Mouse (Mus musculus) spleen, adult 2 months (tissue): ENCODE measurements around the gene Nup205. TPM values are rescaled to one million over a fixed set of nuclear protein-coding genes. Genes with fewer than 3 reads are reported as not detected.

ENCODE experiments used
- DNase-seq, 2 experiments: peaks; one replicate each; pipeline versions ENCODE4 v3.0.0 to v3.0.0-alpha.2; 2012 to 2021; ENCODE audit warnings: low spot score in 2 of 2, low read depth in 1 of 2
- H3K27ac ChIP-seq: fragments of 200-500 bp; 2 replicates; pipeline ENCODE4 v1.5.1; 2012; ENCODE audit warnings: low read length, inconsistent platforms; ENCODE audit not compliant: insufficient read depth
- H3K27me3 ChIP-seq: fragments of 200-500 bp; 2 replicates; pipeline ENCODE4 v1.6.1; 2012; ENCODE audit warnings: mild to moderate bottlenecking, moderate library complexity, low read length, inconsistent platforms; ENCODE audit not compliant: control insufficient read depth, insufficient read depth
- H3K36me3 ChIP-seq: fragments of 200-500 bp; 2 replicates; pipeline ENCODE4 v1.6.1; 2012; ENCODE audit warnings: mild to moderate bottlenecking, low read length, inconsistent platforms; ENCODE audit not compliant: control insufficient read depth, insufficient read depth
- H3K4me1 ChIP-seq: fragments of 200-500 bp; 2 replicates; pipeline ENCODE4 v1.6.1; 2011; ENCODE audit warnings: inconsistent platforms; ENCODE audit not compliant: control insufficient read depth, insufficient read depth, insufficient read length
- H3K4me3 ChIP-seq: fragments of 200-500 bp; 2 replicates; pipeline ENCODE4 v1.5.1; 2011; ENCODE audit warnings: mild to moderate bottlenecking, inconsistent platforms; ENCODE audit not compliant: insufficient read depth, insufficient read length; ENCODE audit errors: extremely low read depth
- CTCF ChIP-seq: fragments of 200-500 bp; IDR thresholded peaks from 2 replicates; pipeline ENCODE4 v1.5.1; 2011; ENCODE audit warnings: mild to moderate bottlenecking, inconsistent platforms; ENCODE audit not compliant: insufficient read depth, insufficient read length, insufficient replicate concordance; ENCODE audit errors: extremely low read depth
- POLR2A ChIP-seq: fragments of 200-500 bp; IDR thresholded peaks from 2 replicates; pipeline ENCODE4 v1.6.1; 2011; ENCODE audit warnings: low read depth, low read length, inconsistent platforms
- WGBS: fragments of 180-500 bp; shearing (Covaris S2); methylation state at CpG from one replicate; pipeline ENCODE4 v1.1.7; 2018; 5-methylcytosine and 5-hydroxymethylcytosine counted together
- polyA plus RNA-seq: library from polyadenylated mRNA; depleted of rRNA; stranded (reverse); fragments of >200 nt; gene quantifications from 2 replicates; pipeline ENCODE4 v1.2.3, GENCODE M21; 2012

The Nup205 gene
- polyA plus RNA-seq, 1 experiment, result 11.8 TPM

DNA sequence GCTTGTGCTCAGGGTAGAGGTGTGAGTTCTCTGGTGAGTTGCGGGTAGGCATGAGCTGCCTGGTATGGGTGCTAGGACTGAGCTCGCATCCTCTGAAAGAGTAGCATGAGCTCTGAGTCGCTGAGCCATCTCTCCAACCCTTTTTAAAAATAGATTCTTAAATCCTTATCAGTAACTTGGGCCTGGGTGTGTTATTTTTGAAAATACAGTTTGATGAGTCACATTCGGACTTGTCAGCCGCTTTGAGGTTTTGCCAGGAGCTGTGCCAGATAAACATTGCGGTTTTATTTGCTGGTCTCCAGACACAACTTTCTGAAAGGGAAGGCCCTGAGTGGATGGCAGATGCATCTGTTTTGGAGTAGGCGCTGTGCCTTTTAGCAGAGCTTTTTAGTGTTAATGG is 79.5 kb downstream of the Nup205 start:
- Histone ChIP-seq H3K27ac (no peak overlapping the region), H3K4me3 (no peak overlapping the region), H3K4me1 (peaks cover 13% of the 10 kb centered on the region), H3K36me3 (peaks cover 5% of the 10 kb centered on the region), H3K27me3 (no peaks in the 10 kb centered on the region)
- 29% methylated on average over 7 of the region's 7 CpGs for WGBS
- TF ChIP-seq CTCF (no peak), POLR2A (no peak)
- no peak for DNase-seq

DNA sequence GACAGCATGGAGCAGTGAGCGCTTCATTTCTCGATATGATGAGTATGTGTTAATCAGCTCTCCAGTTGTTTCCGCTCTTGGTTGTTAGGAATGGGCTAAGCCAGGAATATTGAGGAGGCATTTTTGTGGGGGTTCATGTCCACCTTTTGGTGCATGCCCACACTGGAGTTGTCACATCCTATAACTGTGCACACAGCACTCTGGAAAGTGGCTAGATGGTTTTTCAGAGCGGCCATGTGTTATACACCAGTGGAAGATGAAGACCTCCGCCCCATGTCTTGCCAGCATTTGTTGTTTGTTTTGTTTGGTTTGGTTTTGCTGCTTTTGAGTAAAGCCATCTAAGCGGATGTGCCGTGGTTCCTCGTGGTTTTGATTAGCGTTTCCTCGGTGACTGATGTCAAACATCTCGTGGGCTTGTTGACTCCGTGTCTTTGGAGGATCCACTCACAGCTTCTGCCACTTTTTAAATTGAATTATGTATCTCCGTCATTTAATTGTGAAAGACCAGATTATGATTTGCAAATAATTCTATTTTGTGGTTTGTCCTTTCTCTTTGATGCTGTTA is 80.5 kb downstream of the Nup205 start:
- no peak overlapping the region for H3K27ac ChIP-seq
- H3K4me3 ChIP-seq, result no peak overlapping the region
- H3K36me3 ChIP-seq, result peaks cover 7% of the 10 kb centered on the region
- no peaks in the 10 kb centered on the region for H3K27me3 ChIP-seq
- peaks cover 13% of the 10 kb centered on the region for H3K4me1 ChIP-seq
- TF ChIP-seq CTCF (no peak), POLR2A (no peak)
- peak in 1 of 2 experiments; percentile 23 for DNase-seq
- 63% methylated on average over 13 of the region's 13 CpGs for WGBS

DNA sequence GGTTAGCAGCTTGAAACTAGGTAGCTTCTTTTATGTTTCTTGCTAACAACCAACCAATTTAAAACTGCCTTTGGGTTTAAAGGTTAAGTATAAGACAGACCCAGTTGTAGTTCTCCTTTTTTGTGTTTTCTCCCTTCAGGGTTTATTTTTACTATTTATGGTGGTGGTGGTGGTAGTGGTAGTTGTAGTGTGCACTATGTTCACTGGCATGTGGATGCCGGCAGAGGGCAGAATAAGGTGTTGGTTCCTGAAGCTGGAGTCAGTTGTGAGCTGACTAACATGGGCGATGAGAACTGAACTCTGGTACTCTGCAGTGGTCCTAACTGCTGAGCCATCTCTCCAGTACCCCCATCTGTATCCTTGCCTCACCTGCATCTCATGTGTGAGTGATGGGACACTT is 81.7 kb downstream of the Nup205 start:
- no peak for DNase-seq
- H3K27ac ChIP-seq, result no peak overlapping the region
- 82% methylated on average over 2 of the region's 2 CpGs for WGBS
- H3K27me3 ChIP-seq, result no peaks in the 10 kb centered on the region
- H3K4me3 ChIP-seq, result no peak overlapping the region
- H3K36me3 ChIP-seq, result peaks cover 8% of the 10 kb centered on the region
- TF ChIP-seq CTCF (no peak), POLR2A (no peak)
- H3K4me1 ChIP-seq, result peaks cover 13% of the 10 kb centered on the region

DNA sequence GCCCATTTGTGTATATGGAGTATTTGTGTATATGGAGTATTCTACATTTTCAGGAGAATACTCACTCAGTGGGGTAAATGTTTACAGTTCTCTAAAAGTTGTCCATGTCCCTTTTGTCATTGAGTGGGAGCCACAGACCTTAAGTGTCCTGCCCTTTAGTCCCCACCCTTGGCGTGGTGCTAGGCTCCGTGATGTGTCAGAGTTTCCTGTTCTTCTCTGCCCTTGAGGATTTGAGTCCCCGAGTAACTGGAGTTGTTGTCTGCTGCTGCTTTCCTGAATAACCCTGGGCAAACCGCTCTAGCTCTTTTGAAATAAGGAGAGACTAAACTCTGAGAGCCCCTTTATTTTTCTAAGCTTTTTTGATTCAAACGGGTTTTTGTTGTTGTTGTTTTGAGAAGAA is 82.3 kb downstream of the Nup205 start:
- no peak overlapping the region for H3K4me3 ChIP-seq
- 76% methylated on average over 5 of the region's 5 CpGs for WGBS
- DNase-seq, result no peak
- H3K36me3 ChIP-seq, result peaks cover 8% of the 10 kb centered on the region
- no peaks in the 10 kb centered on the region for H3K27me3 ChIP-seq
- peaks cover 8% of the 10 kb centered on the region for H3K4me1 ChIP-seq
- TF ChIP-seq CTCF, result no peak
- no peak for TF ChIP-seq POLR2A
- no peak overlapping the region for H3K27ac ChIP-seq

DNA sequence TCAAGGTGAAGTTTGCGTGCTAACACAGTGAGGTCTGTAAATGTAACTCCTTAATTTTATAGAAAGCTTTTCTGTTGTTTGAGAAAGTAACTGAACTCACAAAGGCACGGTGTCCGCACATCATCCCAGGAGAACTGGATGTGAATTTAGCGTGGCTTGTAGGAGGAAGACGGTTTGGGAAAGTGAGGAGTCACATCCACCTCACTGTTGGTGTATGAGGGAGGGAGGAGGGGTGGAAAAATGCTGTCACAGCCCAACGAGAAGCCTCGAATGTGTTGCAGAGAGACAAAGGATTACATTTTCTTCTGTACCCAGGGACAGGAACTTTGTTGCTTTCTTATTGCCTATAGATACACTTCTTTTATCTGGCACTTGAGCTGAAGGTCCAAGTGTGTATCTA is 83.3 kb downstream of the Nup205 start:
- H3K27ac ChIP-seq, result no peak overlapping the region
- 90% methylated on average over 7 of the region's 7 CpGs for WGBS
- no peak overlapping the region for H3K4me3 ChIP-seq
- no peak for DNase-seq
- peaks cover 8% of the 10 kb centered on the region for H3K36me3 ChIP-seq
- H3K4me1 ChIP-seq, result peaks cover 5% of the 10 kb centered on the region; the same call in 1 of the 2 replicates
- no peaks in the 10 kb centered on the region for H3K27me3 ChIP-seq
- no peak for TF ChIP-seq CTCF
- no peak for TF ChIP-seq POLR2A

DNA sequence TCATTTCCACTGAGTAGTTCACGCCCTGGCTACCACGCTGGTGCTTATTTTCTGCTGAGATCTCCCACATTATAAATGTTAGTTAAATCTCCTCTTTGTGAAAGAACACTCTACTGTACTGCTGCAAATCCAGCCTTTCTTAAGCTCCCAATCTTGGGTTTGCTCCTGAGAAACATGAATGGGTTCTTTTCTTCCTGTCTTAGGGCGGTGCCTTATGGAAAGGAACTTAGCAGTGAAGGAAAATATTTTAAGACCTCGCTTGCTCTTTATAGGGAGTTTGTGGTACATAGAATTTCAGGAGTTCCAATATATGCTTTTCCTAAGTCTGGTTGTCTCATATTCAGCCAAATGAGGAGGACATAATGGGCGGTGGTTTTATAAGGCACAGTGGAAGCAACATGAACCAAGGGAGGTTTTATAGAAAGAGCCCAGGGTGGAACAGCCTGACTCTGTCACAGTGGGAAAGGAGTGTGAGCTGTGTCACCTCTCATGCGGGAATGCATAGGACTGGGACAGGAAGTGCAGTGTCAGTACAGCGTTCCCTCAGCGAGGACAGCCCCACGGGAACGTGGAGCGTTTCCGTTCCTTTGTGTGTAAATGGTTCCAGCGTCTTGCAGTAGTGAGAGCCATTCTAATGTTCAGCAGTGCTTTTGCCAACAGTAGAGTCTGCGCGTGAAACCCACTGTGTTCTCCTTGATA is 88.5 kb downstream of the Nup205 start:
- WGBS, result 83% methylated on average over 15 of the region's 15 CpGs
- H3K4me1 ChIP-seq, result no peaks in the 10 kb centered on the region
- TF ChIP-seq CTCF (no peak), POLR2A (no peak)
- DNase-seq, result no peak
- H3K27me3 ChIP-seq, result no peaks in the 10 kb centered on the region
- peaks cover 8% of the 10 kb centered on the region for H3K36me3 ChIP-seq
- no peak overlapping the region for H3K4me3 ChIP-seq
- no peak overlapping the region for H3K27ac ChIP-seq

DNA sequence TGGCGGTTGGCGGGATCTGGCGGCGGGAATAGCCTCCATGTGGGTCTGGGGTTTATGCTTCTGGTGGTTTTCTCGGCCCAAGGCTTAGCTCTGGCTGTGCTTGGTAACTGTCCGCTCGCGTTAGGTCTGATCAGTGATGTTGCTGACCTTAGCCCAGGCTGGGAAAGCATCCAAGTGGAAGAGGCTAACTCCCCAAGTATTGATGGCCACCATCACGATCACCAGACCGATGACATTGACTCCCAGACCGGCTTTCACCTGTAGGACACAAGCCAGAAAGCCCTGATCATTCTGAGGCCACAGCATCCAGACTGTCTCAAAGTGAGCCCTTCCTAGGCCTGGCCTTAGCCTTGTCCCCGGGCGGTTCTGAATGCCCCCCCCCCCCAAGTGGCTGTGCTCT is 91.5 kb downstream of the Nup205 start:
- Histone ChIP-seq H3K27ac (no peak overlapping the region), H3K27me3 (no peaks in the 10 kb centered on the region), H3K36me3 (no peaks in the 10 kb centered on the region), H3K4me1 (no peaks in the 10 kb centered on the region), H3K4me3 (no peak overlapping the region)
- 94% methylated on average over 13 of the region's 13 CpGs for WGBS
- TF ChIP-seq CTCF, result no peak
- no peak for TF ChIP-seq POLR2A
- no peak for DNase-seq
